Mouse (Mus musculus) cerebellum, adult (tissue): ENCODE measurements around the gene Gse1.

ENCODE experiments used
- ATAC-seq: cut with Nextera tagmentation; 2 replicates; pipeline ENCODE4 v1.9.2; 2017; ENCODE audit warnings: mild to moderate bottlenecking, moderate library complexity, mixed read lengths; ENCODE audit not compliant: insufficient number of reproducible peaks, low FRiP score, low TSS enrichment

Gse1 gene

GRCm38 (mm10) chr8:120574941-120575340 is 346.7 kb downstream of the Gse1 start:
- ATAC-seq: no peak

- no peak for ATAC-seq
Observed at GRCm38 (mm10) chr8:120575801-120576200, 347.5 kb downstream of the Gse1 start.

- ATAC-seq: no peak
Observed at GRCm38 (mm10) chr8:120577821-120578220, 349.6 kb downstream of the Gse1 start.

- ATAC-seq: no peak
Observed at GRCm38 (mm10) chr8:120580336-120581000, 352.2 kb downstream of the Gse1 start.

GRCm38 (mm10) chr8:120581329-120581728 is 353.1 kb downstream of the Gse1 start:
- no peak for ATAC-seq

- ATAC-seq: no peak
Observed at GRCm38 (mm10) chr8:120581811-120582210, 353.6 kb downstream of the Gse1 start.

GRCm38 (mm10) chr8:120585521-120585920 is 357.3 kb downstream of the Gse1 start:
- ATAC-seq: no peak

GRCm38 (mm10) chr8:120588908-120589771 is 360.9 kb downstream of the Gse1 start, which contains the start of gene Gins2:
Gene Gins2, minus strand, starts transcription at chr8:120589304.
- ATAC-seq: peak; percentile 98

- no peak for ATAC-seq
Observed at GRCm38 (mm10) chr8:120589921-120590320, 361.7 kb downstream of the Gse1 start.

GRCm38 (mm10) chr8:120591587-120592292 is 363.5 kb downstream of the Gse1 start:
- ATAC-seq: no peak

- ATAC-seq: no peak
Observed at GRCm38 (mm10) chr8:120594571-120594970, 366.3 kb downstream of the Gse1 start.

GRCm38 (mm10) chr8:120595963-120596362 is 367.7 kb downstream of the Gse1 start:
- no peak for ATAC-seq

- ATAC-seq: peak; percentile 71; the same call in 1 of the 2 replicates
Observed at GRCm38 (mm10) chr8:120598579-120598978, 370.3 kb downstream of the Gse1 start.

GRCm38 (mm10) chr8:120599504-120599903 is 371.2 kb downstream of the Gse1 start:
- ATAC-seq: no peak

- ATAC-seq: no peak
Observed at GRCm38 (mm10) chr8:120602672-120603071, 374.4 kb downstream of the Gse1 start.

GRCm38 (mm10) chr8:120607460-120607859 is 379.2 kb downstream of the Gse1 start:
- ATAC-seq: no peak

GRCm38 (mm10) chr8:120607885-120608284 is 379.6 kb downstream of the Gse1 start:
- ATAC-seq: no peak

- no peak for ATAC-seq
Observed at GRCm38 (mm10) chr8:120610824-120611223, 382.6 kb downstream of the Gse1 start.

GRCm38 (mm10) chr8:120614491-120614890 is 386.2 kb downstream of the Gse1 start:
- no peak for ATAC-seq

GRCm38 (mm10) chr8:120616663-120617626 is 388.7 kb downstream of the Gse1 start:
- no peak for ATAC-seq
